Mouse (Mus musculus) heart, embryonic 16.5 days (tissue): Measurements from ENCODE around the gene Enpp5. TPM values are rescaled to one million over a fixed set of nuclear protein-coding genes. Genes with fewer than 3 reads are reported as not detected.
A peak's percentile ranks its signal among the peaks of the same experiment; 100 is the strongest.

Experiments
- ATAC-seq: fragments of 200-750 bp; cut with Nextera tagmentation; replicated peaks from 2 replicates; pipeline ENCODE4 v1.8.0; 2017; ENCODE audit warnings: moderate number of reproducible peaks; ENCODE audit not compliant: insufficient read depth, low FRiP score; ENCODE audit errors: extremely low read depth
- H3K27ac ChIP-seq: fragments of 300-500 bp; sonication (generic); 2 replicates; pipeline ENCODE4 v1.5.1; 2014; ENCODE audit warnings: mild to moderate bottlenecking, low read length, control low read depth, moderate library complexity
- H3K27me3 ChIP-seq: fragments of 300-500 bp; sonication (generic); 2 replicates; pipeline ENCODE4 v1.6.1; 2014; ENCODE audit warnings: low read length, mixed read lengths; ENCODE audit not compliant: control insufficient read depth, insufficient read depth
- H3K36me3 ChIP-seq: fragments of 300-500 bp; sonication (generic); 2 replicates; pipeline ENCODE4 v1.6.1; 2014; ENCODE audit not compliant: control insufficient read depth, insufficient read depth
- H3K4me1 ChIP-seq: fragments of 300-500 bp; sonication (generic); 2 replicates; pipeline ENCODE4 v1.6.1; 2014; ENCODE audit warnings: low read length, mixed read lengths; ENCODE audit not compliant: control insufficient read depth, insufficient read depth
- H3K4me2 ChIP-seq: fragments of 300-500 bp; sonication (generic); 2 replicates; pipeline ENCODE4 v1.6.1; 2014; ENCODE audit warnings: low read depth, mild to moderate bottlenecking, control low read depth, low read length
- H3K4me3 ChIP-seq: fragments of 300-500 bp; sonication (generic); 2 replicates; pipeline ENCODE4 v1.5.1; 2014; ENCODE audit warnings: mild to moderate bottlenecking, control low read depth, low read length
- H3K9ac ChIP-seq: fragments of 300-500 bp; sonication (generic); 2 replicates; pipeline ENCODE4 v1.6.1; 2014; ENCODE audit warnings: low read length, control low read depth
- H3K9me3 ChIP-seq: fragments of 300-500 bp; sonication (generic); replicated peaks from 2 replicates; pipeline ENCODE4 v1.6.1; 2016; ENCODE audit warnings: low read length; ENCODE audit not compliant: control insufficient read depth
- WGBS: fragments of 180-500 bp; shearing (Covaris S2); extraction: QIAGEN DNeasy Blood & Tissue Kit; methylation state at CpG from one replicate; pipeline ENCODE4 v1.1.7; 2014; 5-methylcytosine and 5-hydroxymethylcytosine counted together
- polyA plus RNA-seq: library from polyadenylated mRNA; unstranded; fragments of >200 nt; fragmentation: Nextera tagmentation; extraction: Ambion mirVana; gene quantifications from 2 replicates; pipeline ENCODE4 v1.2.1, GENCODE M21; 2015

Gene Enpp5
- polyA plus RNA-seq, 1 experiment from 2014 or later: 24.3 TPM

DNA sequence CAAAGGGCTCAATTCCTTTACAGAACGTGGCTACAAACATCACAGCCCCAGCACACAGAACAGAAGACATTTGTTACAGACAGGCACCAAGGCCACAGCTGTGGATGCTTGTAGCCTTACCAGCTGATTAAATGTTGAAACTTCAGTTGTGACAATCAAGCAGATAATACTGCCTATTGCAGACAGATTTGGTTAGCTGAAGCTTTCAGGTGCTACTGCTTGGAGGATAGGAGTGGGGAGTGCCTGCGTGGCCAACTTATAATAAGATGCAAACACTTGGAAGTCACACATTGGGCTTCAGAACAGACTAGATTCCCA, 811 bp upstream of the Enpp5 start:
- no peak overlapping the region for H3K9ac ChIP-seq
- 66% methylated on average over 2 of the region's 2 CpGs for WGBS
- H3K4me3 ChIP-seq: no peak overlapping the region
- no peak overlapping the region for H3K4me2 ChIP-seq
- peaks cover 7% of the 10 kb centered on the region for H3K4me1 ChIP-seq
- ATAC-seq: no peak
- peaks cover 8% of the 10 kb centered on the region; the same call in 1 of the 2 replicates for H3K36me3 ChIP-seq
- H3K27me3 ChIP-seq: no peaks in the 10 kb centered on the region
- no peaks in the 10 kb centered on the region for H3K9me3 ChIP-seq
- no peak overlapping the region for H3K27ac ChIP-seq

DNA sequence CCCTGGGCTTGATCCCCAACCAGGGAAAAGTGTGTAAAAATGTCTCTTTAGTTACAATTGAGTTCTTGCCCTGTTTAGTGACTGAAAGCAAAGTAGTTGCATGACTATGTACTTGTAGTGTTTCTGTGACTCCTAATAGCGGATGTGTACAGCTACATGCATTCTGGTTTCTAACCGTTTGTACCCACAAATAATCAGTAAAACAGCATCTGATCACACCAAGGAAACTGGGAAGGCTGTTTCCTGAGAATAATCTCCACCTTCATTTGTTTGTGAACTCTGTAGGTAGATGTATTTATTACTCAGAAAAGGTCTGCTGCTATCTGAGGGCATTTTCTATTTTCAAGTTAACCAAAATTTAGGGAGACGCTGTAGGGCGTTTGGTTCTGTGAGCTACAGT, 4.5 kb downstream of the Enpp5 start:
- H3K27me3 ChIP-seq: no peaks in the 10 kb centered on the region
- H3K36me3 ChIP-seq: peaks cover 8% of the 10 kb centered on the region; the same call in 1 of the 2 replicates
- no peak overlapping the region for H3K4me2 ChIP-seq
- H3K9ac ChIP-seq: no peak overlapping the region
- H3K27ac ChIP-seq: no peak overlapping the region
- H3K4me1 ChIP-seq: peaks cover 2% of the 10 kb centered on the region; the same call in 1 of the 2 replicates
- H3K9me3 ChIP-seq: no peaks in the 10 kb centered on the region
- no peak for ATAC-seq
- H3K4me3 ChIP-seq: no peak overlapping the region
- 80% methylated on average over 4 of the region's 4 CpGs for WGBS

- H3K27ac ChIP-seq: no peak overlapping the region
- 87% methylated on average over 3 of the region's 3 CpGs for WGBS
- ATAC-seq: no peak
Observed at GRCm38 (mm10) chr17:44088226-44088625, 9.6 kb downstream of the Enpp5 start.

GRCm38 (mm10) chr17:44090916-44091315, 12.3 kb downstream of the Enpp5 start:
- Histone ChIP-seq H3K27ac (no peak overlapping the region), H3K4me3 (no peak overlapping the region), H3K9me3 (no peaks in the 10 kb centered on the region), H3K36me3 (no peaks in the 10 kb centered on the region), H3K9ac (no peak overlapping the region), H3K27me3 (no peaks in the 10 kb centered on the region), H3K4me1 (no peaks in the 10 kb centered on the region), H3K4me2 (no peak overlapping the region)
- ATAC-seq: no peak
- 62% methylated on average over 2 of the region's 2 CpGs for WGBS

More at GRCm38 (mm10) chr17:44088226-44088625, 9.6 kb downstream of the Enpp5 start:
- Histone ChIP-seq H3K36me3 (no peaks in the 10 kb centered on the region), H3K4me3 (no peak overlapping the region), H3K9ac (no peak overlapping the region), H3K4me2 (no peak overlapping the region), H3K27me3 (no peaks in the 10 kb centered on the region), H3K9me3 (no peaks in the 10 kb centered on the region), H3K4me1 (no peaks in the 10 kb centered on the region)

DNA sequence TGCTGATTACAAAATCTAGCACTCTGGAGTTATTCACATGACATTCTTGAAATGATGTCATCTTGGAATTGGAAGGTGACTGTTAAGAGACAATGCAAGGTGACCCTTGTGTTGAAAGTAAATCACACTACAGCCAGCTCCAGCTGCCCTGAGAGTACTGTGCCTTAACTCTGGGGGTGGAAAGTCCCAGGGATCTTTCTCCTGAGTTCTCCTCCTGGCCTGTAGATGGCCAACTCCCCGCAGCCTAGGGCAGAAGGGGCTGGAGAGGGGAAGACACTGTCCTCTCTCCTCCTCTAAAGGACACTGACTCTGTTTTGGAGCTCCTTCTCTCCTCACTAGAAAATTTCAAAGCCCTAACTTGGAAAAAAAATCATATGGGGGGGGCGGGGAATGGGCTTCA, 12.9 kb downstream of the Enpp5 start:
- no peak overlapping the region for H3K4me2 ChIP-seq
- no peaks in the 10 kb centered on the region for H3K36me3 ChIP-seq
- no peak overlapping the region for H3K9ac ChIP-seq
- no peaks in the 10 kb centered on the region for H3K4me1 ChIP-seq
- no peak for ATAC-seq
- H3K4me3 ChIP-seq: no peak overlapping the region
- H3K9me3 ChIP-seq: no peaks in the 10 kb centered on the region
- H3K27ac ChIP-seq: no peak overlapping the region
- WGBS: 36% methylated on average over 2 of the region's 2 CpGs
- no peaks in the 10 kb centered on the region for H3K27me3 ChIP-seq

- ATAC-seq: no peak
- Histone ChIP-seq H3K9me3 (no peaks in the 10 kb centered on the region), H3K36me3 (peaks cover 3% of the 10 kb centered on the region; the same call in 1 of the 2 replicates), H3K4me3 (no peak overlapping the region), H3K4me2 (no peak overlapping the region), H3K27ac (no peak overlapping the region), H3K4me1 (peaks cover 4% of the 10 kb centered on the region; the same call in 1 of the 2 replicates), H3K27me3 (no peaks in the 10 kb centered on the region), H3K9ac (no peak overlapping the region)
- 73% methylated on average over 4 of the region's 4 CpGs for WGBS
Observed at GRCm38 (mm10) chr17:44100486-44100885, 21.9 kb downstream of the Enpp5 start.

DNA sequence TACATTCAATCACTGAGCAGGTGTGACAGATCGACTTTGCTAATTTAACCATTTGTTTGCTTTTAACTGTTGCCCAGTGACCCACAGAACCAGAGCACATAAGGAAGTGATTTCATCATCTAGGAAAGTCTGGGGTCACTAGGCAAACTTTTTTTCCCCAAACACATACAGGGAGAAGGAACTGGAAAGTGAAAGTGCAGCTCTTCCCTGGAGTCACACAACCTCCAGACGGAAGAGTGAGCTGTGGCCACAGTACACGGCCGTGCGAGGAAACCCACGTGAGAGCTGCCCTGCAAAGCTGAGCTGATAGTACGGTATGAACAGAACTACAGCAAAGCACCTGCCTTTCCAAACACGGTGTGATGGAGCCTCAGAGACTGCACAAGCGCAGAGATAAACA, 22.3 kb downstream of the Enpp5 start:
- no peak overlapping the region for H3K9ac ChIP-seq
- H3K4me3 ChIP-seq: no peak overlapping the region
- peaks cover 3% of the 10 kb centered on the region; the same call in 1 of the 2 replicates for H3K36me3 ChIP-seq
- no peaks in the 10 kb centered on the region for H3K27me3 ChIP-seq
- H3K27ac ChIP-seq: no peak overlapping the region
- 71% methylated on average over 9 of the region's 9 CpGs for WGBS
- no peak for ATAC-seq
- no peaks in the 10 kb centered on the region for H3K9me3 ChIP-seq
- H3K4me1 ChIP-seq: peaks cover 4% of the 10 kb centered on the region; the same call in 1 of the 2 replicates
- no peak overlapping the region for H3K4me2 ChIP-seq

GRCm38 (mm10) chr17:44101961-44102360, 23.3 kb downstream of the Enpp5 start:
- H3K36me3 ChIP-seq: peaks cover 3% of the 10 kb centered on the region; the same call in 1 of the 2 replicates
- no peak for ATAC-seq
- 89% methylated on average over 10 of the region's 10 CpGs for WGBS

DNA sequence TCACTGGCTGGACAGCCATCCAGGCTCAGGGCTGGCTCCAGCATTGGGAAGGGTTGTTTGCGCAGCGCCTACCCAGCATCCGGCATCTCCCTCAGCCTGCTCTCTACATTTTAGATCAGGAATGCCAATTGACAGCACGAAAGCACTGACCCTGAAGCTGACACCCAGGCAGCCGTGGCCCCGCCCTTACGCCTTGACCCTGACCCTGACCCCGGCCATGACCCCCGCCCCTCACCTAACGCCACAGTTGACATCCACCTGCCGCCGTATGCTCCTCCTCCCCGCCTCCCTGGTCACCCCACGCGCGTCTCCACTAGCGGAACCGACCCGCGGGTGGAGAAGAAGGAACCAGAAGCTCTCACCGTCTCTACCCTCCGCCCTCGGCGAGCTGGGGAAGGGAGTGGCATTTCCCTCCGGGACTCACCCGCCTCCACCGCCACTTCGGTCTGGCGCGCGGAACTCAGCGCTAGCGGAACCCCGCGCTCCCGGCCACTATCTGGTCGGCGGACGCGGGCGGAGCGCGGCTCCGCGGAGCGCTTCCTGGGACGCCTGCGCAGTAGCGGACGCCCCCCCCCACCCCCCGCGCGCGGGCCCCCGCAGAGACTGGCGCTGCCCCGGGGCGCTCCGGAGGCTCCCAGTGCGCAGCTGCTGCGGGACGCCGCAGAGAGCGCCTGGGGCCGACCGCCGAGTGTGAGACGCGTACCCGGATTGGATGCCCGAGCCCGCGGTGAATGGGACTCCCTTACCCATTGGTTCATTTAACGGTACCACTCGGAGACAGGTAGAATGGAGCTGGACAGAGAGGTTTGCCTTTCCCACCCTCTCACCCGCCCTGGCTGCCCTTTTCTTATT, 26.9 kb downstream of the Enpp5 start, which contains the start of gene Enpp4:
Gene Enpp4, minus strand, starts transcription at position 523 of the 852 bp plus-strand sequence.
- H3K4me1 ChIP-seq: peaks cover 4% of the 10 kb centered on the region; the same call in 1 of the 2 replicates
- H3K4me2 ChIP-seq: peak within 1 kb of the TSS; percentile 73
- no peaks in the 10 kb centered on the region for H3K9me3 ChIP-seq
- peak; percentile 99 for ATAC-seq
- H3K9ac ChIP-seq: peak within 1 kb of the TSS; percentile 81
- H3K27me3 ChIP-seq: no peaks in the 10 kb centered on the region
- under 1% methylated on average over 71 of the region's 76 CpGs for WGBS
- peak within 1 kb of the TSS; percentile 69 for H3K4me3 ChIP-seq
- peak within 1 kb of the TSS; percentile 86 for H3K27ac ChIP-seq
- H3K36me3 ChIP-seq: no peaks in the 10 kb centered on the region

More at GRCm38 (mm10) chr17:44101961-44102360, 23.3 kb downstream of the Enpp5 start:
- no peaks in the 10 kb centered on the region for H3K9me3 ChIP-seq
- H3K27me3 ChIP-seq: no peaks in the 10 kb centered on the region
- no peak overlapping the region for H3K4me2 ChIP-seq
- no peak overlapping the region for H3K27ac ChIP-seq
- H3K4me3 ChIP-seq: no peak overlapping the region
- no peak overlapping the region for H3K9ac ChIP-seq
- H3K4me1 ChIP-seq: peaks cover 4% of the 10 kb centered on the region; the same call in 1 of the 2 replicates
